Mouse (Mus musculus) spleen, postnatal 10 days (tissue): ENCODE data around the gene Tnc.
"Not testable (repeated sequence)": the region's sequence is repeated elsewhere in the genome, so short reads cannot be mapped to it uniquely, and the experiment has no call there.

Source experiments
- DNase-seq, 2 experiments: peaks; one replicate each; pipeline ENCODE4 v3.0.0; 2021 to 2022; ENCODE audit warnings: low spot score in 2 of 2

The Tnc gene

DNA sequence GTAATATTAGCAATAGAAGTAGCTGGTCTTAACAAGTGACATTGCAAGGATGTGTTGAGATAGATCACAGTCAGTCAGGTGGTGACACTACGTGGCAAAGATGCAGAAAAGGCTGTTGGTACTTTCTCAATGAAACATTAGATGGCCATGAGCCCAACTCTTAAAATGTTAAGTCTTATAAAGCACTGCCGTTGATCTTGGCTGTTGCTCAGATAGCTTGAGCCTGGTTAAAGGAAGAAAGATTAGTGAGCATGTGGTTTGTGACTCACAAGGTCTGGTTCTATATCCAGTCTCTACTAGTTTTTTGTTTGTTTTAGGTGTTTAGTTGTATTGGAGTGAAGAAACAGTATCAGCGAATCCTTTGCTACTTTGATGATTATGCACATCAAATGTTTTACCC, 76.9 kb downstream of the Tnc start:
- no peak for DNase-seq

DNA sequence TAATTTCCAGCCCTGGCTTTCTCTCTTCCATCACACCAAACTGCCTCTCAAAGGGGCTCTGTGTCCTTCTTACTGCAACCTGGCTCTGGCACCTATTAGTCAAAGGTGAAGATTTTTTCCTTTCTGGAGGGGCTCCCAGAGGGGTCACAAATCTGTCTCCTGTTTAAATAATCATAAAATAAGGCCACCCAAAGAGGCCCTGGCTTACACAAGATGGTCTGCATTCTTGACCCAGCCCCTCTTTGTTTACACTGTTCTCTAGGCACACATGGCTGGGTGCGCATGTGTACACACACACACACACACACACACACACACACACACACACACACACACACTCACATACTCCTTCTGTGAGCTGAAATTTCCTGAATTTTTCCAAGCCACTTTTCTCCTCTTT, 83.4 kb downstream of the Tnc start:
- DNase-seq: no peak

DNA sequence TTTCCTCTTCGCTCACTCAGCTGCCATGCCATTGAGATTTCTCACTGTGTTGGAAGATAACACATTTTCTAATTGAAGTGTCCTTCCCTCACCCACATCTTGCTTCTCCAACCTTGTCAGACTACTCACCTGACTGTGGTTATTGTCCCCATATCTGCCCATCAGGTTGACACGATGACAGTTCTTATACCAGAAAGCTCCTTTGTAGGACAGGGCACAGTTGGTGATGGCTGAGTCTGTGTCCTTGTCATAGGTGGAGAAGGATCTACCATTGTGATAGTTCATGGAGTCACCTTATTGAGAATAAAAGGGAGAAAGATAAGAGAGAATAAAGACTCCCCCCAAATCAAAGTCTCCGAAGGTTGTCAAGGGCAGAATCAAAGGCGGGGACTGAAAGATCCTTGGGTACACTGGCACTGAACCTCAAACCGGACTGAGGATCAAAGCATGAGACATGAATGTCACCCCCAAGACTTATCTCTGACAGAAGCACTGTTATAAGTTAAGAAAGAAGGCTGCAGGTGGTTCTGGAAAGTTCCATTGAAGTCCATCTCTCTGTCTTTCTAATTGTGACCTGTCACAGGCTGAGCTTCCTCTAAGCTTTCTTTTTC, 84.9 kb downstream of the Tnc start:
- DNase-seq: no peak

DNA sequence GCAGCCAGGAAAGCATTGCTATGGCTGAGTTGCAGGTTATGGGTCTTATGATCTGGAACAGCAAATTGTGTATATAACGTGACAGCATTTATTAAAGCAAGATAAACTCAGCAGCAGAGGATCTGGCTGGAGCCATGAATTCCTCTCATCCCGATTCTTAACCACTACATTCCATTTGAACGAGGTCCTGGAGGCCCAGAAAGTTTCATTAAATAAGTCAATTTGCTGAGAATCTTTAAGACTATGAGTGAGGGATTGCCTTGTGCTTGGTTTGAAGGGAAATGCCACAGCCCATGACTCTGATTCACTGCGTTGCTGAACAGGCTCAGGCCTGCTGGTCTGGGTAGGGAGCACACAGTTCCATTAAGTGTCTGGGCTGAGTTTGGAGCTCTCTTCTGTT, 88.2 kb downstream of the Tnc start:
- DNase-seq: no peak

DNA sequence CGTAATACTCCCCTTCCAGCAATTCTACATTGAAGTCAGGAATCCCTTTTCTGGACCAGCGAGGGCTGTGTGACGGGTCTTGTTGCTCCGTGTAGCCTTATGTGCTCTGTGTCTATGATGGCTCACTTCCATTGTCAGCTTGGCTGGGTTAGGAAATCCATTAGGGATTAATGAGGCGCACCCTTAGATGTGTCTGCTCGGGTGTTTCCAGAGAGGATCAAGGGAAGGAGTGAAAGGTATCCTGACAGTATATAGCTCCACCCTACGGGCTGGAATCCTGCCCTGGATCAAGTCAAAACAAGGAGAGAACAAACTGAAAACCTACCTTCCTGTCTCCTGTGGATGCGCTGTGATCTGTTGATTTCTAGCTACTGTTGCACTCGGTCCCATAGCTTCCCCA, 96.8 kb downstream of the Tnc start:
- DNase-seq: no peak

GRCm38 (mm10) chr4:63948688-63949073, 98.1 kb downstream of the Tnc start:
- not testable (repeated sequence) for DNase-seq

DNA sequence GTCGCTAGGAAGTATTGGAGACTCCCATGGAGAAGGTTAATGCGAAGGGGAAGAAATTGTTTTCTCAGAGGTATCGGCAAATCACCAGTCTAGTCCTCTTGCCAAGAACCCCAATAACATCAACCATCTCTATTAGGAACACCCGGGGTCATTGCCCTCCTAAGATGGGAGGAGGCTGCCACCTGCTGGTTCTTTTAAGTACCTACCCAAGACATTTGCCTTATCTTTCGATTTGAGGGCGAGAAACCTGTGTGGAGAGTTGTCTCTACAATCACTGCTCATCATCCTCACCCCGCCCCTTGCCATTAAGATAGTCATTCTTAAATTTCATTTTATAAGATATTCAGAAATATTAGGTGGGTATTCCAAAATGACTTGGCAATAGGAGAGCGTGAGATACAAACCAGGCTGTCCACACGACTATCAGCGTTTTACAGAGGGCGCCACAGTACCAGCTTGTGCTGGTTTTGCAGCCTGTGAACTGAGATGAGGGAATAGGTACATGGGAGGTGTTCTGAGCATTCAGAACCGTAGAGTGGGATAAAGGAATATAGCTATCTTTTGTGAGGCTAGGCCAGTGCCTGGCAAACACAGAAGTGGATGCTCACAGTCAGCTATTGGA, 98.6 kb downstream of the Tnc start:
- DNase-seq: peak; percentile 18 to 67

- no peak for DNase-seq
Observed at GRCm38 (mm10) chr4:63943813-63944212, 103.0 kb downstream of the Tnc start.

GRCm38 (mm10) chr4:63942875-63943274, 103.9 kb downstream of the Tnc start:
- peak in 1 of 2 experiments; percentile 30 for DNase-seq

GRCm38 (mm10) chr4:63941420-63941819, 105.4 kb downstream of the Tnc start:
- no peak for DNase-seq

DNA sequence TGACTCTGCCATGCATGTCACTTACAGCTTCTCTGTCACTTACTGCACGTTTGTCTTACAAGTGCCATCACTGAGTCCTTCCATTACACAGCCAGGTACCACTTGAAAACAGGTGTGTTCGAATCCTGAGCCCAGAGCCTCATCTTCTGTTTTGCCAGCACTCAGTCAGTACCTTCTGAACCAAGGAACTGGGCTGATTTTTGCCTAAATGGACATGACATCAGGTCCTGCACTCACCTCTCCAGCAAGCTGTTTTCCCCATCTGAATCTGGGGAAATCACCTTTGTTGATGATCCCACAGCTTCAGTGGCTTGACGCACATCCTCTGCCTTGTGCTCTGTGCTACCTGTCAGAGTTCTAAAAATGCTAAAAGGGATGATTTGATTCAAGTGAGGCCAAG, 107.4 kb downstream of the Tnc start:
- DNase-seq: no peak

GRCm38 (mm10) chr4:63935960-63936359, 110.9 kb downstream of the Tnc start:
- DNase-seq: no peak

- no peak for DNase-seq
Observed at GRCm38 (mm10) chr4:63935314-63935713, 111.5 kb downstream of the Tnc start.

- no peak for DNase-seq
Observed at GRCm38 (mm10) chr4:63930863-63931262, 116.0 kb downstream of the Tnc start.

- DNase-seq: no peak
Observed at GRCm38 (mm10) chr4:63929490-63929889, 117.3 kb downstream of the Tnc start.

DNA sequence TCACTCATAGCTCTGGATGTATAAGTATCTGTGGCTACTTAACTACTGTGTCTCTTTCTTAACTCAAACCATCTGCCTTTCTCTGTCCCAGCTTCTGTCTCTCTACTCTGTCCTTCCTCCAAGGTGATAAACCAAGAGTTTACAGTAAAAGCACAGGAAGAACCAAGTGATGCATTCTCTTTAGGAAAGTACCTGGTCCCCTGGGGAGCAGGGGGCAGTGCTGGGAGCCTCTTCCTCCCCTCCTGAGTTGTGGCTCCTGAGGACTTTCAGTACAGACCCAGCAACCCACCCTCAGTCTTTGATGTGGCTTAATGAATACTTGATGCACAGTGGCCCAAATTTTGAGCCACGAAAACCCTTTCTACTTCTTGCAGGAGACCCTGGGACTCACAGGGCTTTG, 118.6 kb downstream of the Tnc start:
- DNase-seq: no peak

DNA sequence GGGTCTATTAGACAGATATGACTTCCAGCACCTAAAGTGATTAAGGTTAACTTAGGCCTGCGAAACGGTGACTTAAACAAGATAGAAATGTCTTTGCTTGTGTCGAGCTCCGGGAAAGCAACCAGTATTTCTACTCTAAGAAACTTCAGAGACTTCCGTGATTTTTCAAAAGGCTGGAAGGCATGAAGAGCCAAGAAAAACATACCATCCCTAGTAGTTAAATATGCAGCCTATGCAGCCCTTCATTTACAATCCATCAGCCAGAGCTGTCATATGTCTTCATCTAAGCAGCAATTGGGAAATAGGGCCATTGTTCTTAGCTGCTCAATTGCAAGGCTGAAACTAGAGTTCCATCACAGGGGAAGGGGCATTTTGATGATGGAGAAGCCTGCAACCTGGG, 129.6 kb downstream of the Tnc start:
- DNase-seq: no peak

GRCm38 (mm10) chr4:63916753-63917152, 130.1 kb downstream of the Tnc start:
- DNase-seq: no peak

DNA sequence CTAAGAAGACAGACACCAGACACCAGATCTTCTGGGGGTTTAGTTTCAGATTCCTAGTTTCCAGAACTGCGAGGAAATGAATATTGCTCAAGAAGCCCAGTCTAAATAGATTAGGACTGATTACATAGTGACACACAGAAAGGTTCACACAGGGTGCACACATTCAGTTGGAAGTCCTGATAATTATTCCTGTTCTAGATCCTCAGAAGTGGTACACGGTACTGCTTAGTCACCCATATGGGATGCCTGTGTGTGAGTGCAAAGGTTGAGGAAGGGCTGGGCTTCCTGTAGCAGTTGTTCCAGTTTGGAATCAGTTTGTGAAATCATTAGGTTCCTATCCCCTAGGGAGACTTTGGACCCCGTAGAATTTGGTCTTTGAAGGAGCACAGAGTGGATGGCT, 130.5 kb downstream of the Tnc start:
- no peak for DNase-seq
